Mouse (Mus musculus) bone marrow, adult 2 months (tissue): ENCODE results near the gene Las1l.

Experiments used
- CTCF ChIP-seq: fragments of 200-500 bp; IDR thresholded peaks from 2 replicates; pipeline ENCODE4 v1.5.1; 2011; ENCODE audit warnings: low read length, control low read depth; ENCODE audit not compliant: control insufficient read depth, insufficient read depth
- POLR2A ChIP-seq: fragments of 200-500 bp; IDR thresholded peaks from 2 replicates; pipeline ENCODE4 v1.6.1; 2011; ENCODE audit warnings: low read depth, mild to moderate bottlenecking, control low read depth, low read length, borderline replicate concordance; ENCODE audit not compliant: control insufficient read depth

- peak; percentile 77 for TF ChIP-seq CTCF
- TF ChIP-seq POLR2A, result no peak
Observed at GRCm38 (mm10) chrX:95999601-96000000, 42.8 kb upstream of the Las1l start.
